Mouse (Mus musculus) stomach, postnatal 0 days (tissue): ENCODE measurements around the gene Dbi. TPM values are rescaled to one million over a fixed set of nuclear protein-coding genes. Genes with fewer than 3 reads are reported as not detected.

Experiments
- ATAC-seq: fragments of 200-750 bp; cut with Nextera tagmentation; 2 replicates; pipeline ENCODE4 v1.8.0; 2017; ENCODE audit not compliant: low FRiP score, low TSS enrichment
- DNase-seq: peaks from one replicate; pipeline ENCODE4 v3.0.0-alpha.2; 2016; ENCODE audit warnings: low spot score
- H3K27ac ChIP-seq: fragments of 300-500 bp; sonication (generic); replicated peaks from 2 replicates; pipeline ENCODE4 v1.5.1; 2014; ENCODE audit warnings: mild to moderate bottlenecking, control low read depth
- H3K27me3 ChIP-seq: fragments of 300-500 bp; sonication (generic); 2 replicates; pipeline ENCODE4 v1.6.1; 2014; ENCODE audit warnings: low read length; ENCODE audit not compliant: control insufficient read depth, insufficient read depth
- H3K36me3 ChIP-seq: fragments of 300-500 bp; sonication (generic); 2 replicates; pipeline ENCODE4 v1.6.1; 2014; ENCODE audit warnings: low read length, mixed read lengths; ENCODE audit not compliant: control insufficient read depth, insufficient read depth
- H3K4me1 ChIP-seq: fragments of 300-500 bp; sonication (generic); replicated peaks from 2 replicates; pipeline ENCODE4 v1.6.1; 2014; ENCODE audit warnings: antibody characterized with exemption; ENCODE audit not compliant: control insufficient read depth, insufficient read depth
- H3K4me2 ChIP-seq: fragments of 300-500 bp; sonication (generic); replicated peaks from 2 replicates; pipeline ENCODE4 v1.6.1; 2014; ENCODE audit warnings: low read depth, mild to moderate bottlenecking, control low read depth, moderate library complexity
- H3K4me3 ChIP-seq: fragments of 300-500 bp; sonication (generic); 2 replicates; pipeline ENCODE4 v1.5.1; 2014; ENCODE audit warnings: low read depth, low read length, control low read depth
- H3K9ac ChIP-seq: fragments of 300-500 bp; sonication (generic); 2 replicates; pipeline ENCODE4 v1.6.1; 2014; ENCODE audit warnings: mild to moderate bottlenecking, low read length, control low read depth, mixed read lengths
- H3K9me3 ChIP-seq: fragments of 300-500 bp; sonication (generic); 2 replicates; pipeline ENCODE4 v1.6.1; 2016; ENCODE audit warnings: low read length; ENCODE audit not compliant: control insufficient read depth
- CTCF ChIP-seq: IDR thresholded peaks from 2 replicates; pipeline ENCODE4 v1.5.1; 2016; ENCODE audit warnings: antibody characterized with exemption, low read depth, mild to moderate bottlenecking, moderate library complexity
- EP300 ChIP-seq: optimal IDR thresholded peaks from 2 replicates; pipeline ENCODE3; 2016; ENCODE audit warnings: antibody characterized with exemption
- WGBS: fragments of 180-500 bp; shearing (Covaris S2); extraction: QIAGEN DNeasy Blood & Tissue Kit; methylation state at CpG from one replicate; pipeline ENCODE4 v1.1.7; 2014; 5-methylcytosine and 5-hydroxymethylcytosine counted together
- polyA plus RNA-seq: library from polyadenylated mRNA; unstranded; fragments of >200 nt; fragmentation: Nextera tagmentation; extraction: Ambion mirVana; gene quantifications from 2 replicates; pipeline ENCODE4 v1.2.1, GENCODE M21; 2015

Dbi gene
- polyA plus RNA-seq, 1 experiment from 2014 or later: 1,741 TPM

DNA sequence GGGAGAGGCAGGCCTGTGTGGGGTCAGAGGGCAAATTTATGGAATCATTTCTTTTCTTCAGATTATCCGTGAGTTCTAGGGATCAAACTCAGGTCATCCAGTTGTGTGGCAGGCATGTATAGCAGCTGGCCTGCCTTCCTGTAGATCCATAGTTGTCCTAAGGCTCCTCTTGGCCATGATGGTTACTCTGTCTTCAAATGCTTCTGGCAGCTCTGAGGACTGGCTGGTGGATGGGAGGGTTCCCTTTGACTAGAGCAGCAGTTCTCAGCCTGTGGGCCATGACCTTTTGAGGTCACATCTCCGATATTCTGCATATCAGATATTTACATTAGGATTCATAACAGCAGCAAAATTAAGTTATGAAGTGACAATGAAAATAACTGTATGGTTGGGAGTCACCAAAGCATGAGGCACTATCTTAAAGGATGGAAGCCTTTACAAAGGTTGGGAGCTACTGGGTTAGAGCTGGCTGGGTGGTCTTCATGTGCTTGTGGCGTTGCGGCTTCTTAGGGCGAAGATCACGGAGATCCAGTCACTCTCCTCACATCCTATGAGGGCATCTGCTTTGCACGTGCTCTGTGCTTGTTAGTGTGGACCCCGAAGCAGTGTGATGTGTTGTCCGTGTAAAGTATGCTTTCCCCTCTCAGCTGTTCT lies 37.7 kb upstream of the Dbi start:
- TF ChIP-seq EP300 (no peak), CTCF (no peak)
- ATAC-seq: no peak
- H3K4me2 ChIP-seq: no peak overlapping the region
- no peak overlapping the region for H3K27ac ChIP-seq
- H3K4me1 ChIP-seq: no peaks in the 10 kb centered on the region
- no peaks in the 10 kb centered on the region for H3K27me3 ChIP-seq
- no peaks in the 10 kb centered on the region for H3K36me3 ChIP-seq
- 79% methylated on average over 9 of the region's 9 CpGs for WGBS
- no peak overlapping the region for H3K9ac ChIP-seq
- H3K9me3 ChIP-seq: no peaks in the 10 kb centered on the region
- no peak overlapping the region for H3K4me3 ChIP-seq
- DNase-seq: no peak

DNA sequence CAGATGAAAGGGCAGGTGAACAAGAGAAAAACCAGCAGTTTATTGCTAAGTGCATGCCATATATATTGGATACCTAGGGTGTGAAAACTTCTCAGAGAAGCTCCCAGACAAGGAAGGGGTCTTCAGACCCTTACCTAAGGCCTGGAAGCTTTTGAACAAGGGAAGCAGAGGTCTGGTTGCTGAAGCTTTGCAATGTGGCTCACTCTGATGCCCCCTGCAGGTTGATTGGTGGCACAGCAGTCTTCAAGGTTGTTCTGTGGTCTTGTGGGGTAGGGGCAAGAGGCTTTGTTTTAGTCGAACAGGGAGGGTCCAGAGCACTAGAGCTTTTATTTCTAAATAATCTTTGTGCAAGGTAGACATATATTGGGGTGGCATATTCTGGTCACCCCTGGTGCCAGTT lies 34.4 kb upstream of the Dbi start:
- Histone ChIP-seq H3K36me3 (no peaks in the 10 kb centered on the region), H3K9me3 (no peaks in the 10 kb centered on the region), H3K4me3 (no peak overlapping the region), H3K4me2 (no peak overlapping the region), H3K27ac (no peak overlapping the region), H3K4me1 (no peaks in the 10 kb centered on the region), H3K9ac (no peak overlapping the region), H3K27me3 (no peaks in the 10 kb centered on the region)
- WGBS: 18% methylated on average over 1 of the region's 1 CpGs
- ATAC-seq (no peak), DNase-seq (no peak)
- TF ChIP-seq CTCF (peak; percentile 82), EP300 (no peak)

DNA sequence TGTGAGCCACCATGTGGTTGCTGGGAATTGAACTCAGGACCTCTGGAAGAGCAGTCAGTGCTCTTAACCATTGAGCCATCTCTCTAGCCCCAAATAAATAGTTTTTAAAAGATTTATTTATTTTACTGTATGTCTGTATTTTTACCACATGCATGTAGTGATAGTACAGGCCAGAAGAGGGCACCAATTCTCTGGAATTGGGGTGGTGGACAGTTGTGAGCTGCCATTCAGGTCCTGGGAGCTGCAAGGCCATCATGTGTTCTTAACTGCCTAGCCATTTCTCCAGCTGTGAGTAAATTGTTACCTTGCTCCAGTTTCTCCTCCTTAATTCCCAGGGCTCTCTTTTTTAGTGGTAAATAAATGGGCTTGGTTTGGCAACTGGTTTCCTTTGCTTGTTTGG lies 33.4 kb upstream of the Dbi start:
- Histone ChIP-seq H3K4me2 (no peak overlapping the region), H3K9me3 (no peaks in the 10 kb centered on the region), H3K27ac (no peak overlapping the region), H3K4me1 (no peaks in the 10 kb centered on the region), H3K36me3 (no peaks in the 10 kb centered on the region), H3K27me3 (no peaks in the 10 kb centered on the region), H3K9ac (no peak overlapping the region), H3K4me3 (no peak overlapping the region)
- no peak for DNase-seq
- TF ChIP-seq EP300 (no peak), CTCF (peak; percentile 73)
- no peak for ATAC-seq

DNA sequence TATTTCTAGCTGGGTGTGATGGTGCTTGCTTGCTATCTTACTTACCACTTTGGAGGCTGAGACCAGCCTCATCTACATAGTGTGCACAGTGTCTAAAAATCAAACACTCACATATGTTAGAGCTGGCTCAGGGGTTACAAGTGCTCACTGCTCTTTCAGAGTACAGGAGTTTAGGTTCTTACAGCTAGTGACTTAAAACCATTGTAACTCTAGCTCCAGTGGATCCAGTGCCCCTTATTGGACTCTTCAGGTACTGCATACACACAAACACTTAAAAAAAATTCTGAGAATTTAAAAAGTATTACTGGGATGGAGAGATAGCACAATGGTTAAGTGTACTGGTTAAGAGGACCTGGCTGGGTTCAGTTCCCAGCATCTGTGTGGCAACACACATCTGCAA lies 26.1 kb upstream of the Dbi start:
- Histone ChIP-seq H3K27ac (no peak overlapping the region), H3K9me3 (no peaks in the 10 kb centered on the region), H3K4me3 (no peak overlapping the region), H3K4me1 (no peaks in the 10 kb centered on the region), H3K27me3 (no peaks in the 10 kb centered on the region), H3K36me3 (no peaks in the 10 kb centered on the region), H3K9ac (no peak overlapping the region), H3K4me2 (no peak overlapping the region)
- peak; percentile 67 for TF ChIP-seq CTCF
- no peak for TF ChIP-seq EP300
- DNase-seq (no peak), ATAC-seq (peak; percentile 51; the same call in 1 of the 2 replicates)

DNA sequence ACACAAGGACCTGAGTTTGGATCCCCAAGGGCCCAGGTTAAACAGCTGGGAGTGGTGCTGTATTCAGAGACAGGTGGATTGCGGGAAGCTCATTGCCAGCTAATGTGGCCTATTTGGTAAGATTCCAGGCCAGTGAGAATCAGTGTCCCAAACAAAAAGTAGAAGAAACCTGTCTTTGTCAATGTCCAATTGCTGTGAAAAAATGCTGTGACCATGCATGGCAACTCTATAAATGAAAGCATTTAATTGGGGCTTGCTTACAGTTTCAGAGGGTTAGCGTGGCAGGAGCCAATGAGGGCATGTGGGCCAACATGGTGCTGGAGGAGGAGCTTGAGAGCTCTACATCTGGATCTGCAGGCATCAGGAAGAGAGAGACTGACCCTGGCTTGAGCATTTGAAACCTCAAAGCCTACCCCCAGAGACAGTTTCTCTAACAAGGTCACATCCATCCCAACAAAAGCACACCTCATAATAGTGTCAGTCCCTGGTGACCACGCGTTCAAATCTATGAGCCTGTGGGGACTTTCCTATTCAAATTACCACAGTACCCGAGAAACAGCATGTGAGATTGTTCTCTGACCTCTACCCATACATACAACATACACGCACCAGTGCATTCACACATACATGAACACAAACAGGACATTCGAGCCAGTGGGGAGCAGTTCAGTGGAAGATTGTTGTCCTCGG lies 24.8 kb upstream of the Dbi start:
- 85% methylated on average over 8 of the region's 8 CpGs for WGBS
- Histone ChIP-seq H3K27me3 (no peaks in the 10 kb centered on the region), H3K27ac (no peak overlapping the region), H3K4me3 (no peak overlapping the region), H3K36me3 (no peaks in the 10 kb centered on the region), H3K4me2 (no peak overlapping the region), H3K9me3 (no peaks in the 10 kb centered on the region), H3K4me1 (no peaks in the 10 kb centered on the region), H3K9ac (no peak overlapping the region)
- no peak for ATAC-seq
- DNase-seq: no peak
- TF ChIP-seq CTCF: no peak
- TF ChIP-seq EP300: no peak

DNA sequence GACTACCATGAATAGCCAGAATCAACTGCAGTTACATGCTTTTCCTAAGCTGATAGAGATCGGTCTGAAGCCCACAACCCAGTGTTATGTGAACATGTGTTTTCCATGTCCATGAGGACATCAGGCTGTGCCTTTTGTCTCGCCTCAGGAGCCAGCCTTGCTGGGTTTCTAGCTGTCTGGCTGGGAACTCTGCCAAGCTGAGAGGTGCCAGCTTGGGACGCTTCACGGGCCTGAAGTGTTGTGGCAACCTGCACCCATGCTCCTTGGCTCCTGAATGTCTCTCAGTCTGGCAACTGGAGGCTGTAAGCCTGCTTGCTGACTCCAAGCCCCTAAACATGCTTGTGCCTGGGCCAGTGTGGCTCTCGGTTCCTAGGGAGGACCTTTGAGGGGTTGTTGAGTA lies 21.7 kb upstream of the Dbi start:
- DNase-seq (no peak), ATAC-seq (no peak)
- Histone ChIP-seq H3K4me1 (no peaks in the 10 kb centered on the region), H3K4me2 (no peak overlapping the region), H3K9me3 (no peaks in the 10 kb centered on the region), H3K36me3 (no peaks in the 10 kb centered on the region), H3K9ac (no peak overlapping the region), H3K27ac (no peak overlapping the region), H3K27me3 (no peaks in the 10 kb centered on the region), H3K4me3 (no peak overlapping the region)
- TF ChIP-seq EP300: no peak
- TF ChIP-seq CTCF: no peak
- 64% methylated on average over 5 of the region's 5 CpGs for WGBS
